Mouse (Mus musculus) liver, adult (tissue): ENCODE results near the gene Mrpl11.

ENCODE experiments used
- GATA4 ChIP-seq: IDR thresholded peaks from 2 replicates; pipeline ENCODE4 v1.6.1; 2014; ENCODE audit warnings: mild to moderate bottlenecking, low read length; ENCODE audit not compliant: insufficient replicate concordance

Gene Mrpl11

DNA sequence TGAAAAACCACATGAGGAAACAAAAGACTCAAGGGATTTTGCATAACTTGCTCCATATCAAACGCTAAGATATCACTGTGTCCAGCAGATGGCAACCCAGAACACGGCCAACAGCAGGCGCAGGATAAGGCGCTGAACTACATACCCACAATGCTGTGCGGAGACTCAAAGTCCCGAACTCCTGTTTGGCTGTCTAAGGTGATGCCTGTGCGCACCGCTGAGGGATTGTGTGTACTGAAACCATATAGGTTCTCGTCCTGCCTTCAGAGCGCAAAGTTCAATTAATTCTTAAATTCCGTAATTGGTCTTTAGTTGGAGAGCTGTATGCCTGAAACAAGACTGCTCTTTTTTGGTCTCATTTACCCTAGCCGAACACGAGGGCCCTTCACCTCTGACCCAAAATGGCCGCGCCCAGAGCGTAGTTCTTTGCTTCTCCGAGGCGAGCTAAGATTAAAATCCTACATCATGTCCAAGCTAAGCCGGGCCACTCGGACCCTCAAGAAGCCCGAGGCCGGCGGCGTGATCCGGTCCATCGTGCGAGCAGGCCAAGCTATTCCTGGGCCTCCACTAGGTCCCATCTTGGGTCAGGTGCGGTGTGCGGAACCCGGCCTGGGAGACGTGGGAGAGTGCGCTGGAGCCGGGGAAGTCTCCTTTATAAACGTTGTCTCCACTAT, at the start of gene Mrpl11:
TSS of gene Mrpl11 (plus strand) at position 220 of the 674 bp plus-strand sequence.
- peak; percentile 93 for TF ChIP-seq GATA4

GRCm38 (mm10) chr19:4915924-4916603, 45.9 kb upstream of the Mrpl11 start:
- TF ChIP-seq GATA4, result no peak

DNA sequence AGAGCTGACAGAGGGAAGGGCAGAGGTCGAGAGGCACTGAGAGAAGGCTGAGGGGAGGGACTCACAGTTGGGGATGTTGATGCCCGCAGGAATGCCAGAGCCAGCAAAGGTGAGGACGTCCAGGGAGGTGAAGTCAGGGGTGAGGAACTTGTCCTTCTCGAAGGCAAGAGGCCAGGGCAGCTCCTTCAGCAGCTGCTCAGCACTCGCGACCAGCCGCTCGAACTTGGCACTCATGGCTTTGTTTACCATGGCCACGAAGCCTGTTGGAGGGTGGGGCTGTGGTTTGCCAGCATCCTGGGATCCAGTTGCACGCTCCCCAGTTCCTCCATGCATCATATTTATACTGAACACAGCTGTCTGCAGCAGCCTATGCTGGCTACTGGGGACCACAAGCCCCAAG, 45.1 kb upstream of the Mrpl11 start:
- no peak for TF ChIP-seq GATA4

DNA sequence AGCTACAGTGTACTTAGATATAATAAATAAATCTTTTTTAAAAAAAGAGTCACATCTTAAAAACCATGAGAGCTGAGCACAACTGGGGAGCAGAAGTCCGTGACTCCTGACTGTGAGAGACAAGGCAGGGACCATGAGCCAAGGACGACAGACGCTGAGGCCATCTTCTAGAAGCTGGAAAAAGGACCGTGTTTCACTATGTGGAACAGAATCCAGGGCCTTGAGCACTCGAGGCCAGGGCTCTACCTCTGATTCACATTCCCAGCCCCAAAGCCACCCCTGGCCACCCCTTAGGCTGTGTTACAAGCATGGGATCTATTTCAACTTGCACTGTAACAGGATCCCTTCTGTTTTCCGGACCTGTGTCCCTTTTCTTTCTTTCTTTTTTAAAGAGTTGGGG, 42.3 kb upstream of the Mrpl11 start:
- no peak for TF ChIP-seq GATA4

DNA sequence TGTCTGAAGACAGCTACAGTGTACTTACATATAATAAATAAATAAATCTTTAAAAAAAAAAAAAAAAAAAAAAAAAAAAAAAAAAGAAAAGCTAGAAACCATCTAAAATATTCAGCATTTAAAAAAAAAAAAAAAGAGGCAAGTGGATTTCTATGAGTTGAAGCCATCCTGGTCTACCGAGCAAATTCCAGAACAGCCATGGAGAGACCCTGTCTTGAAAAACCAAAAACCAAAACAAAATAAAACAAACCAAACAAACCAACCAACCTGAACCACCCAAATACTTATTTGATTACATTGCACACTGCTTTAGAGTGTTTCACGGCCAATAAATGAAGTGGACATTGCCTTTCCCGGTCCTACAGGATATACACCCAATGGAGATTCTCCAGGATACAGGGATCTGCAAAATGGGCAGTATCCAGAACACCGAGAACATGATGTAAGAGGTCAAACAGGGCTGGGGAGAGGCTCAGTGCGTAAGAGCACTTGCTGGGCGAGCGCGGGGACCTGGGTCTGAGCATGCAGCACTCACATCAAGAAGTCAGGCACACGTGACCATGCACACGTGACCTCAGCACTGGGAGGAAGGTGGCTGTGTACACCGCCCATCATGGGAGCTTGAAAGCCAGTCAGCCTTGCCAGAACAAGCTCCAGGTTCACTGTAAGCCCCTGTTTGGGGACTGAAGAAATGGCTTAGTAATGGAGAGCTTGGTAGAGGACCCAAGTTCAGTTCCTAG, 36.7 kb upstream of the Mrpl11 start:
- TF ChIP-seq GATA4, result no peak

DNA sequence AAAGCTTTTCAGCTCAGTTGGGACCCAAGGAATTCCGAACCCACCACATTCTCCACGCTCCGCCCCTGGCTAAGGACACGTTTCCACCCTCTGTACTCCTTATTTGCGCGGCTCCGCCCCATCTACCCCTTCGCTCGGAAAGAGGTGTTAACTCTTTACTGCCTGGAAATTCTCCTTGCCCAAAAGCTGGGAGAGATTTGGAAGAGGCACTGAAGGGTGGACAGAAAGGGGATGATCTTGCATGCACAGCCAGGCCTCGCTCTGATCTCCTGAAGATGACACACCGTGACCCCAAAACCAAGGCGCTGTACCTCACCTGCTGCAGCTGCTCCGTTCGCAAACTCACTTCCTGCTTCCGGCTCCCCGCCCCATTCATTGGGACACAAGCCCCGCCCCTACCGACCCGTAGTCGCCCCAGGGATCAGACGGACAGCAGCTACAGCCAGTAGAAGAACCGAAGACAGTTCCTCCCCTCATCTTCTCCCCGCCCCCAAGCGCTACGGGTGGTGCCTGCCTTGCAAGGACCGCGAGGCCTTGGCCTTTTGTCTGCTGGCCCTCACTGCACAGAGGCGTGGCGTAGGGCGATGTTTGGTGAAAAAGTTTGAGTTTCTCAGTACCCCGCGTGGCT, 33.9 kb upstream of the Mrpl11 start, which contains the start of gene Dpp3:
TSS of gene Dpp3 (minus strand) at position 384 of the 628 bp plus-strand sequence.
- no peak for TF ChIP-seq GATA4

GRCm38 (mm10) chr19:4928781-4929180, 33.2 kb upstream of the Mrpl11 start:
- no peak for TF ChIP-seq GATA4

GRCm38 (mm10) chr19:4936896-4937295, 25.1 kb upstream of the Mrpl11 start:
- TF ChIP-seq GATA4, result no peak

DNA sequence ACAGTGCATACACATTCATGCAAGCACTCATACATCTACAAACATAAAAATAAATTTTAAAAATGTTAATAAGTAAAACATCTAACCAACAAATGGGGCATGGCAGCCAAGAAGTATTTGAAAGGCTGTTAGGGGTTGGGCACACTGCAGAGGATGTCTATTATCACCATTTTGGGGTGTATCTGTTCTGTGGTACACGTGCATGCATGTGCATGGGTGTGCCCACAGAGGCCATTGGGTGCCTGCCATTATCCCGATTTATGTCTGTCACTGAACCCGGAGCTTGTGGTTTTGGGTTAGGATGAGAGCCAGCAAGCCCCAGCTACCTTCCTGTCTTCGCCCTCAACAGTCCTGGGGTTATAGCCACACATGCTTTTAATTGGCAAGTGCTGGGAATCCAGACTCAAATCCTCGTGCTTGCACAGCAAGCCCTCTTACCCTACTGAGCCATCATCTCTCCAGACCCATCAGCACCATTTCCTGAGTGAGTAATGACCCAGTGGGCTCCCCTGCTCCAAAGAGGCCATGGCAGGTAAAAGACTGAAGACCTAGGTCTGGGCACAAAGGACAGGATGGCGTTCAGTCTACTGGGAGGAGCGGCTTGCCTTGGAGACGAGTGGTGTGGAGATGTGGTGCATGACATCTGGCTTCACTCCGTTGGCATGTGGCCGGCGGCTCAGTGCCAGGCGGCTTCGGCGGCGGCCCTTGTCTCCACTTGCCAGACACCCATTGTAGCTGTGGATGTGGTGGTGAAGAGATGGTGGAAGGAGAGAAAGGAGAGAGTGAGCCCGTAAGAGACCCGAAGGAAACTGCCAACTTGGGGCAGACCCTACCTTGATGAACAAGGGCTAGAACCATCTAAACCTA, 24.3 kb upstream of the Mrpl11 start:
- TF ChIP-seq GATA4, result no peak

GRCm38 (mm10) chr19:4942551-4943252, 19.2 kb upstream of the Mrpl11 start, which contains the start of gene Peli3:
Gene Peli3 (minus strand): TSS chr19:4943127.
- no peak for TF ChIP-seq GATA4

- TF ChIP-seq GATA4, result no peak
Measured at GRCm38 (mm10) chr19:4943253-4943588, 18.7 kb upstream of the Mrpl11 start.

DNA sequence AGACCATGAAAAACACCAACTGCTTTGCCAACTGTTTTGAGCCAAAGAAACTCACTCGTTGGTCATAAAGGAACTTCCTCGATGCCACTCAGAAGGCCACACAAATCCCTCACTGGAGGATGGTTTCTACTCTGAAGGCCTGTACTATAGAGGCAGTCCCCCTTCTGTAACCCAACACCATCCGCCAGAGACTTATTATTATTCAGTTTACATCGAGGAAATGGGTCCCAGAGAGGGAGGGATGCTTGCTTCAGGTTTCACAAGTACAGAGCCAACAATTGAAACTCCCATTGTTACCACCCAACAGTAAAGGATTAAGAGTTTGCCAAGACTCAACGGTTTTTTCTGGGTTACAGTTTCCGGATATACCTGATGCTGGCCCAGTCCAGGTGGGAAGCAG, 16.4 kb upstream of the Mrpl11 start:
- TF ChIP-seq GATA4, result no peak

DNA sequence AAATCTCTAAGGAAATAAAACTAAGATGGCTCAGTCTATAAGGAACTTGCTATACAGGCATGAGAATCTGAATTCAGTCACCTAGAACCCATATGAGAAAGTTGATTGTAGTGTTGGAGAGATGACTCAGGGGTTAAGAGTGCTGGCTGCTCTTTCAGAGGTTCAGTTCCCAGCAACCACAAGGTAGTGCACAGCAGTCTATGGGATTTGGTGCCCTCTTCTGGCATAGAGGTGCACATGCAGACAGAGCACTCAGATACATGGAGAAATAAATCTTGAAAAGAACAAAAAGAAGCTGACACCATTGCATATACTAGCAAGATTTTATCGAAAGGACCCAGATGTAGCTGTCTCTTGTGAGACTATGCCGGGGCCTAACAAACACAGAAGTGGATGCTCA, 6.3 kb downstream of the Mrpl11 start:
- no peak for TF ChIP-seq GATA4

DNA sequence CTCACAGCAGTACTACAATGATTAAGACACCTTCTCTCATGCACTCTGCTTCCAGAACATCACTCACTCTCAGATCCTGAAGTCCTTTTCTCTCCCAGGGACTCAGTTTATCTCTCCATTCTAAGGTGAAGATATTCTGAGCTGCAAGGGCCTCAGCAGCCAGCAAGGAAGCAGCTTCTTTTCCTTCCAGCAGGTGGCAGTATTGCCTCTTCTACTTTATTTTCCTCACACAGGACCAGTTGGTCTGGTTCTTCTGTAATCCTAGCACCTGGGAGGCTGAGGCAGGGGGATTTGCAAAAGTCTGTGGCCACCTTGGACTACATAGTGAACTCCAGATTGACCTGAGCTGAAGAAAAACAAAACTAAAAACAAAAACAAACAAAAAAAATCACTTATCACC, 19.8 kb downstream of the Mrpl11 start:
- TF ChIP-seq GATA4, result no peak
